Mouse (Mus musculus) gastrocnemius, postnatal 10 days (tissue): ENCODE data around the gene Gm21970. TPM values are rescaled to one million over a fixed set of nuclear protein-coding genes. Genes with fewer than 3 reads are reported as not detected.
A peak's percentile ranks its signal among the peaks of the same experiment; 100 is the strongest.
"Not testable (repeated sequence)": the region's sequence is repeated elsewhere in the genome, so short reads cannot be mapped to it uniquely, and the experiment has no call there.

Experiments
- DNase-seq: peaks from one replicate; pipeline ENCODE4 v3.0.0; 2021; ENCODE audit warnings: mixed read lengths
- total RNA-seq, 2 experiments: library from RNA; stranded (reverse); gene quantifications; 2 replicates each; pipeline ENCODE4 v1.2.3; 2021

Gene Gm21970
- total RNA-seq, 2 experiments from 2014 or later = not detected

- DNase-seq = not testable (repeated sequence)
Observed at GRCm38 (mm10) chr16:91438599-91438998, 47.1 kb downstream of the Gm21970 start.

- DNase-seq = peak; percentile 38
Observed at GRCm38 (mm10) chr16:91441366-91441765, 49.8 kb downstream of the Gm21970 start.

- no peak for DNase-seq
Observed at GRCm38 (mm10) chr16:91441811-91442240, 50.3 kb downstream of the Gm21970 start.

- DNase-seq = no peak
Observed at GRCm38 (mm10) chr16:91442446-91442845, 50.9 kb downstream of the Gm21970 start.

GRCm38 (mm10) chr16:91443211-91443611 is 51.7 kb downstream of the Gm21970 start:
- no peak for DNase-seq

- DNase-seq = no peak
Observed at GRCm38 (mm10) chr16:91444847-91445246, 53.3 kb downstream of the Gm21970 start.

GRCm38 (mm10) chr16:91445566-91445965 is 54.0 kb downstream of the Gm21970 start:
- no peak for DNase-seq

- no peak for DNase-seq
Observed at GRCm38 (mm10) chr16:91446778-91447511, 55.4 kb downstream of the Gm21970 start.

- DNase-seq = peak; percentile 37
Observed at GRCm38 (mm10) chr16:91447512-91447900, 56.0 kb downstream of the Gm21970 start.

GRCm38 (mm10) chr16:91448088-91448487 is 56.6 kb downstream of the Gm21970 start:
- no peak for DNase-seq

GRCm38 (mm10) chr16:91448895-91449294 is 57.4 kb downstream of the Gm21970 start:
- DNase-seq = no peak

GRCm38 (mm10) chr16:91450137-91451064 is 58.9 kb downstream of the Gm21970 start:
- no peak for DNase-seq

GRCm38 (mm10) chr16:91451949-91452348 is 60.4 kb downstream of the Gm21970 start:
- no peak for DNase-seq

GRCm38 (mm10) chr16:91452363-91452896 is 60.9 kb downstream of the Gm21970 start:
- no peak for DNase-seq

- no peak for DNase-seq
Observed at GRCm38 (mm10) chr16:91455868-91456267, 64.3 kb downstream of the Gm21970 start.

- DNase-seq = no peak
Observed at GRCm38 (mm10) chr16:91458301-91458746, 66.8 kb downstream of the Gm21970 start.

- no peak for DNase-seq
Observed at GRCm38 (mm10) chr16:91458976-91459375, 67.5 kb downstream of the Gm21970 start.

GRCm38 (mm10) chr16:91459396-91459795 is 67.9 kb downstream of the Gm21970 start:
- no peak for DNase-seq

- DNase-seq = no peak
Observed at GRCm38 (mm10) chr16:91459841-91460370, 68.4 kb downstream of the Gm21970 start.

GRCm38 (mm10) chr16:91461066-91461638 is 69.6 kb downstream of the Gm21970 start:
- DNase-seq = no peak

GRCm38 (mm10) chr16:91461773-91462181 is 70.3 kb downstream of the Gm21970 start:
- no peak for DNase-seq

- DNase-seq = no peak
Observed at GRCm38 (mm10) chr16:91462644-91463043, 71.1 kb downstream of the Gm21970 start.
